Mouse (Mus musculus) thymus, adult 2 months (tissue): ENCODE measurements at regions not wholly inside any gene's neighbourhood (a gene's known extent, or its start where the extent isn't known, plus 50 kb on each side); places are given as distances from the start of the nearest gene placed in this dataset.

Experiments used
- DNase-seq: peaks from one replicate; pipeline ENCODE4 v3.0.0; 2021
- H3K27ac ChIP-seq: fragments of 200-500 bp; 2 replicates; pipeline ENCODE4 v1.5.1; 2012; ENCODE audit warnings: low read length, control low read depth; ENCODE audit not compliant: control insufficient read depth, insufficient read depth
- H3K27me3 ChIP-seq: fragments of 200-500 bp; 2 replicates; pipeline ENCODE4 v1.6.1; 2012; ENCODE audit warnings: mild to moderate bottlenecking, low read length, moderate library complexity, mixed read lengths; ENCODE audit not compliant: control insufficient read depth, insufficient read depth
- H3K36me3 ChIP-seq: fragments of 200-500 bp; 2 replicates; pipeline ENCODE4 v1.6.1; 2012; ENCODE audit warnings: mild to moderate bottlenecking, low read length, moderate library complexity; ENCODE audit not compliant: control insufficient read depth, insufficient read depth
- H3K4me1 ChIP-seq: fragments of 200-500 bp; replicated peaks from 2 replicates; pipeline ENCODE4 v1.6.1; 2012; ENCODE audit warnings: low read length; ENCODE audit not compliant: control insufficient read depth, insufficient read depth
- H3K4me3 ChIP-seq: fragments of 200-500 bp; 2 replicates; pipeline ENCODE4 v1.5.1; 2012; ENCODE audit warnings: mild to moderate bottlenecking, low read length, control low read depth, moderate library complexity; ENCODE audit not compliant: control insufficient read depth, insufficient read depth
- CTCF ChIP-seq: fragments of 200-500 bp; IDR thresholded peaks from 2 replicates; pipeline ENCODE4 v1.5.1; 2012; ENCODE audit warnings: mild to moderate bottlenecking, control low read depth, low read length, moderate library complexity, borderline replicate concordance; ENCODE audit not compliant: control insufficient read depth, poor library complexity, insufficient read depth; ENCODE audit errors: extremely low read depth
- POLR2A ChIP-seq: fragments of 200-500 bp; IDR thresholded peaks from 2 replicates; pipeline ENCODE4 v1.6.1; 2012; ENCODE audit warnings: mild to moderate bottlenecking, low read length, control low read depth, moderate library complexity; ENCODE audit not compliant: control insufficient read depth, poor library complexity, insufficient read depth; ENCODE audit errors: extremely low read depth
- WGBS: fragments of 180-500 bp; shearing (Covaris S2); methylation state at CpG from one replicate; pipeline ENCODE4 v1.1.7; 2018; 5-methylcytosine and 5-hydroxymethylcytosine counted together

GRCm38 (mm10) chr14:105804761-105805160 is 91.9 kb downstream of the Spry2 start:
- Histone ChIP-seq H3K27ac (no peak overlapping the region), H3K4me3 (no peak overlapping the region), H3K36me3 (no peaks in the 10 kb centered on the region), H3K4me1 (peaks cover 6% of the 10 kb centered on the region), H3K27me3 (no peaks in the 10 kb centered on the region)
- TF ChIP-seq POLR2A: no peak
- no peak for TF ChIP-seq CTCF
- WGBS: 89% methylated on average over 5 of the region's 5 CpGs
- no peak for DNase-seq

- 51% methylated on average over 7 of the region's 7 CpGs for WGBS
- Histone ChIP-seq H3K4me3 (no peak overlapping the region), H3K27me3 (no peaks in the 10 kb centered on the region), H3K36me3 (no peaks in the 10 kb centered on the region), H3K4me1 (peaks cover 6% of the 10 kb centered on the region), H3K27ac (no peak overlapping the region)
- no peak for DNase-seq
- TF ChIP-seq POLR2A (no peak), CTCF (no peak)
These were observed 93.3 kb downstream of the Spry2 start for GRCm38 (mm10) chr14:105803281-105803680.

DNA sequence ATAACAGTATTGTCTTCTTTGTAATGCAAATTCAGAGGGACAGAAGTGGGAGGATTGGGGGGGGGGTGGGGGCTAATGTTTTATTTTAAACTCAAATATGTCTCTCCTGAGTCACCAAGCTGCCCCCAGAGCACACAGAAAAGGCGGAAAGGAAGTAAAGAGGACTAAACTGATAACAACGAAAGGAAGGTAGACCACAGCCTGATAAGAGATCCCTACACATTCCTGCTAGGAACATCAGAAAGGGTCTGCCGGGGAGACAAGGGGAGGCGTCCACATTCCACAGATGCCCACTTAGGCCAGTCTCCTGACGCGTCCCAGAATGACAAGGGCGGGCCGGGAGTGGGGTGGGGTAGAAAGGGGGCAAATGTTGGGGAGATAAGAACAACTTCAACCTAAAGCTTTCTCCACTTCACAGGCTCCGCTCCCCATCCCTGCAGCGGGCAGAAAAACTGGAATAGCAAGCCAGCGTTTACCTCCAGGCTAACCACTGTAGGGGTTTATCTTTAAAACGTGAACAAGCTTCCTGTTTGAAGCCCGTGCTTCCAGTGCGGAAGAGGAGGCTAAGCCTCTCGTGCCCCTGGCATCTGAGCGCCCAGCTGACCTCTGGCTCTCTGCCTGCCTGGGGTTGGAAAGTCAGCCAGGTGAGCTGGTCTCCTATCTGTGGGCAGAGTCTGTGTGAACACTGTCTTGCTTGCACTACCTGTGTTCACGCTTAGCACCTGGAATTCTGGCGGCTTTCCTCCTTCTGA is 93.9 kb downstream of the Spry2 start:
- no peaks in the 10 kb centered on the region for H3K36me3 ChIP-seq
- no peaks in the 10 kb centered on the region for H3K27me3 ChIP-seq
- TF ChIP-seq POLR2A (no peak), CTCF (no peak)
- DNase-seq: peak; percentile 9
- H3K27ac ChIP-seq: no peak overlapping the region
- WGBS: 9% methylated on average over 18 of the region's 18 CpGs
- H3K4me3 ChIP-seq: no peak overlapping the region
- H3K4me1 ChIP-seq: peaks cover 6% of the 10 kb centered on the region

- TF ChIP-seq POLR2A (no peak), CTCF (no peak)
- Histone ChIP-seq H3K36me3 (no peaks in the 10 kb centered on the region), H3K27ac (no peak overlapping the region), H3K27me3 (no peaks in the 10 kb centered on the region), H3K4me1 (peaks cover 6% of the 10 kb centered on the region), H3K4me3 (no peak overlapping the region)
- no peak for DNase-seq
- 96% methylated on average over 13 of the region's 13 CpGs for whole genome bisulfite sequencing
These were observed 96.3 kb downstream of the Spry2 start for GRCm38 (mm10) chr14:105800142-105800925.

DNA sequence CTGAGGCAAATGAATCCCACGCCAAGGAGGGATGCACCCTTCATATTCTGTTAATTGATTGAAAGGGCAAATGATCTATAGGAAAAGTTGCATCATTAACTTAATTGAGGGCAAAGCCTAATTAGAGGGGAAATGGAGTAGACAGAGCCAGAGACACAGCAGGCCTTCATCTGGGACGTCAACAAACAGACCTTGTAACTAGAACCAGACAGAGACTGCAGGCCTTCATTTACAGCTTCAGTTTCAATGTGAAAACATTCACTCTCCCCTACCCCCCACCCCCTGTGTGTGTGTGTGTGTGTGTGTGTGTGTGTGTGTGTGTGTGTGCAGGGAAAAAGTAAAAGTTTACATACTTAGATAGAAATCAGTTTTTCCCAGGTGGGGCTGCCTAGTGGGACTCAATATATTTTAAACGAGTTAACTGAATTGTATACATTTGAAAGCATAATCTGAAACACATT is 97.2 kb downstream of the Spry2 start:
- no peak overlapping the region for H3K27ac ChIP-seq
- H3K27me3 ChIP-seq: no peaks in the 10 kb centered on the region
- TF ChIP-seq CTCF (no peak), POLR2A (no peak)
- H3K4me3 ChIP-seq: no peak overlapping the region
- peaks cover 6% of the 10 kb centered on the region for H3K4me1 ChIP-seq
- no peaks in the 10 kb centered on the region for H3K36me3 ChIP-seq
- DNase-seq: no peak
- 91% methylated on average over 3 of the region's 3 CpGs for WGBS

- no peak overlapping the region for H3K4me3 ChIP-seq
- H3K27me3 ChIP-seq: no peaks in the 10 kb centered on the region
- WGBS: 90% methylated on average over 4 of the region's 4 CpGs
- DNase-seq: no peak
- no peak overlapping the region for H3K27ac ChIP-seq
- TF ChIP-seq POLR2A: no peak
- no peak for TF ChIP-seq CTCF
- no peaks in the 10 kb centered on the region for H3K36me3 ChIP-seq
- no peaks in the 10 kb centered on the region for H3K4me1 ChIP-seq
These were observed 103.5 kb downstream of the Spry2 start for GRCm38 (mm10) chr14:105793010-105793702.
